17 mouse cellular contexts compared by ENCODE assay signal in genomic region chr2:126052749-126053557, GRCm38 (mm10). TPM values are rescaled to one million over a fixed set of nuclear protein-coding genes. Genes with fewer than 3 reads are reported as not detected.
DNase-seq lines count a peak whose midpoint lies in the region; ATAC-seq and TF ChIP-seq lines count a peak whose summit lies in the region.
"Had no signal": no experiment of that assay in that cellular context is flagged by ENCODE, and none has a peak within 500 bp of the region (broad histone marks: within the 10 kb centered on the region; RNA-seq: fewer than 3 reads in every experiment).

No protein-coding gene starts in this region.

- H3K4me2 ChIP-seq in kidney, embryonic 14.5 days (replicated peaks; ENCODE audit: low read depth, low read length), result no peak overlapping the region
- H3K4me2 ChIP-seq in limb, embryonic 14.5 days (replicated peaks; ENCODE audit: low read depth, low read length, severe bottlenecking), result no peak overlapping the region
- H3K4me2 ChIP-seq: liver, embryonic 11.5 days had no signal

- ATAC-seq in kidney, embryonic 14.5 days (ENCODE audit: low FRiP score, low TSS enrichment), result peak; percentile 99
- ATAC-seq in limb, embryonic 14.5 days (ENCODE audit: low FRiP score, low read depth), result 0 out of 2 replicates have a peak, but pooled peaks have one; percentile 30
- ATAC-seq: Patski had no signal

- 0 out of 2 replicates have a peak, but pooled peaks cover 5% of the 10 kb centered on the region for H3K4me1 ChIP-seq in kidney, embryonic 14.5 days (ENCODE audit: control insufficient read depth, insufficient read depth, low read length)
- no peaks in the 10 kb centered on the region for H3K4me1 ChIP-seq in kidney, adult 2 months (ENCODE audit: control insufficient read depth, insufficient read depth, low read length)
- H3K4me1 ChIP-seq in limb, embryonic 14.5 days (ENCODE audit: control insufficient read depth, insufficient read depth, low read length), result no peaks in the 10 kb centered on the region
- no peaks in the 10 kb centered on the region for H3K4me1 ChIP-seq in cerebellum, adult 2 months (ENCODE audit: control insufficient read depth, insufficient read depth, low read length)

- no peaks in the 10 kb centered on the region for H3K36me3 ChIP-seq in kidney, embryonic 14.5 days (ENCODE audit: control insufficient read depth, insufficient read depth, low read length)
- no peaks in the 10 kb centered on the region for H3K36me3 ChIP-seq in kidney, adult 2 months (ENCODE audit: control insufficient read depth, insufficient read depth, low read length)
- no peaks in the 10 kb centered on the region for H3K36me3 ChIP-seq in limb, embryonic 14.5 days (ENCODE audit: control insufficient read depth, insufficient read depth, low read length)

- no peak overlapping the region for H3K27ac ChIP-seq in kidney, embryonic 14.5 days (ENCODE audit: low read depth, low read length)
- no peak overlapping the region for H3K27ac ChIP-seq in kidney, adult 2 months (ENCODE audit: insufficient read depth, low read depth, low read length)
- H3K27ac ChIP-seq in limb, embryonic 14.5 days (replicated peaks; ENCODE audit: low read depth, low read length), result no peak overlapping the region
- H3K27ac ChIP-seq in cerebellum, adult 2 months (ENCODE audit: insufficient read depth, low read length), result no peak overlapping the region

- no peaks in the 10 kb centered on the region for H3K27me3 ChIP-seq in kidney, embryonic 14.5 days (ENCODE audit: control insufficient read depth, insufficient read depth, low read length)
- H3K27me3 ChIP-seq in kidney, adult 2 months (replicated peaks; ENCODE audit: control insufficient read depth, insufficient read depth, low read length), result no peaks in the 10 kb centered on the region
- H3K27me3 ChIP-seq in limb, embryonic 14.5 days (ENCODE audit: control insufficient read depth, insufficient read depth, low read length), result no peaks in the 10 kb centered on the region
- H3K27me3 ChIP-seq in cerebellum, adult 2 months (ENCODE audit: control insufficient read depth, insufficient read depth, low read length), result no peaks in the 10 kb centered on the region
- H3K27me3 ChIP-seq: CH12.LX, Patski had no signal

- TF ChIP-seq POLR2A in kidney, adult 2 months (IDR thresholded peaks at IDR 0.05; ENCODE audit: low read depth, low read length), result no peak
- TF ChIP-seq POLR2A in limb, embryonic 14.5 days (IDR thresholded peaks at IDR 0.05; ENCODE audit: borderline replicate concordance, extremely low read depth, insufficient read depth, insufficient read length), result no peak
- TF ChIP-seq POLR2A in cerebellum, adult 2 months (IDR thresholded peaks at IDR 0.05; ENCODE audit: borderline replicate concordance, insufficient read depth, low read length), result no peak

- TF ChIP-seq CTCF in kidney, adult 2 months (conservative IDR thresholded peaks at IDR 0.05; ENCODE audit: insufficient read depth, insufficient read length, low read depth, low read length), result no peak
- TF ChIP-seq CTCF in cerebellum, adult 2 months (IDR thresholded peaks at IDR 0.05; ENCODE audit: borderline replicate concordance, insufficient read depth, low read depth, low read length), result no peak

- no peak for DNase-seq in kidney, adult 2 months
- peak; percentile 85 for DNase-seq in embryo, embryonic 10 days (ENCODE audit: low spot score)
- DNase-seq in embryo, embryonic 9.5 days (ENCODE audit: extremely low spot score), result peak; percentile 59
- DNase-seq in limb, embryonic 14.5 days (ENCODE audit: low spot score), result no peak
- DNase-seq in layer of hippocampus, postnatal 36 days, result no peak
- DNase-seq in cerebellum, adult 2 months, result no peak
- DNase-seq: cerebellum, adult 9-11 months; kidney, adult 8-10 months; lung, postnatal 14 days; midbrain, embryonic 14.5 days; thymus, postnatal 14 days had no signal

- H3K9ac ChIP-seq in kidney, embryonic 14.5 days (ENCODE audit: low read depth, low read length), result no peak overlapping the region
- H3K9ac ChIP-seq in limb, embryonic 14.5 days (ENCODE audit: low read depth, low read length, severe bottlenecking), result no peak overlapping the region

- H3K4me3 ChIP-seq in kidney, embryonic 14.5 days (ENCODE audit: low read length), result no peak overlapping the region
- no peak overlapping the region for H3K4me3 ChIP-seq in kidney, adult 2 months (ENCODE audit: insufficient read depth, low read depth, low read length)
- H3K4me3 ChIP-seq in limb, embryonic 14.5 days (replicated peaks; ENCODE audit: low read length), result no peak overlapping the region
- H3K4me3 ChIP-seq in cerebellum, adult 2 months (replicated peaks; ENCODE audit: insufficient read depth, low read depth, low read length), result no peak overlapping the region

- WGBS in kidney, embryonic 14.5 days, result 19% methylated on average over 6 of the region's 6 CpGs
- WGBS in kidney, adult 2 months, result 34% methylated on average over 6 of the region's 6 CpGs
- 24% methylated on average over 6 of the region's 6 CpGs for WGBS in limb, embryonic 14.5 days
- 43% methylated on average over 6 of the region's 6 CpGs for WGBS in cerebellum, adult 2 months

- H3K9me3 ChIP-seq in kidney, embryonic 14.5 days (ENCODE audit: control insufficient read depth, low read length), result no peaks in the 10 kb centered on the region
- no peaks in the 10 kb centered on the region for H3K9me3 ChIP-seq in limb, embryonic 14.5 days (ENCODE audit: control insufficient read depth, low read length)

RNA-seq across cellular contexts. Expression of gene Fgf7, which starts 18.5 kb away (rescaled TPM):
- polyA plus RNA-seq in kidney, embryonic 14.5 days (2014; fragmentation: Nextera tagmentation; extraction: Ambion mirVana), result 0.30 and 0.80 TPM in 2 replicates
- 0.37 and 0.47 TPM in 2 replicates for polyA plus RNA-seq in kidney, adult 2 months (2012; rRNA removed)
- 11.8 and 13.2 TPM in 2 replicates for polyA plus RNA-seq in limb, embryonic 14.5 days (2012; rRNA removed)
- polyA plus RNA-seq in limb, embryonic 14.5 days (2014; fragmentation: Nextera tagmentation; extraction: Ambion mirVana), result 13.1 and 15.7 TPM in 2 replicates
- total RNA-seq in layer of hippocampus, postnatal 36 days (2021), result under 1 TPM; 0.40 to 0.78 TPM
- polyA plus RNA-seq in cerebellum, adult 2 months (2012; rRNA removed), result 10.5 and 12.3 TPM in 2 replicates
- total RNA-seq: CH12.LX; hematopoietic stem cell, adult 5-6 weeks; neutrophil, adult 5-6 weeks had no signal

Comparison
In these comparisons a context has a peak if more than half of its experiments do, and no peak if none do; other contexts are left out.
1. DNase-seq: peak in embryo, embryonic 10 days (single experiment) and embryo, embryonic 9.5 days (single experiment); none in kidney, adult 2 months (single experiment), limb, embryonic 14.5 days (single experiment), layer of hippocampus, postnatal 36 days (0 of 2) and cerebellum, adult 2 months (0 of 2).